Mouse (Mus musculus) olfactory bulb, adult 2 months (tissue): Measurements from ENCODE around the gene Dbn1.

Experiments used
- CTCF ChIP-seq: fragments of 200-500 bp; IDR thresholded peaks from 2 replicates; pipeline ENCODE4 v1.5.1; 2012; ENCODE audit warnings: low read depth, mild to moderate bottlenecking, low read length, moderate library complexity; ENCODE audit not compliant: insufficient read depth
- POLR2A ChIP-seq: fragments of 200-500 bp; IDR thresholded peaks from 2 replicates; pipeline ENCODE4 v1.6.1; 2012; ENCODE audit warnings: mild to moderate bottlenecking, low read depth, low read length, moderate library complexity; ENCODE audit not compliant: insufficient read depth

DNA sequence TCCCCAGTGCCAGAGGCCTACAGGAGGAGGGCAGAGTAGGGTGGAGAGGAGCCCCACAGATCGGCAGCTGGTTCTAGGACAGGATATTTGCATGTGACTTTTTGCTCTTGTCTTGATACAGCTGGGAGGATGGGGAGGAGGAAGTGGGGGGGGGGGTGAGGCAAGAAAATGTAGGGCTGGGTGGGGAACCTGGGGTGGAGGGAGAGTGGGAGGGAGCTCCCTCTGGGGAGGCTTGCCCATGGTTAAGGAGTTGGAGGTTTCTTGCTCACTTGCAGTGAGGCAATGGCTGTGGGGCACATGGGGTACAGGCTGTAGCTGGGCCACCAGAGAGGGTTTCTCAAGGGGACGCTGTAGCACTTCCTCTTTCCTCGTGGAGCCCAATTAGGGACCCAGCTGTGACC lies 40.4 kb downstream of the Dbn1 start:
- TF ChIP-seq CTCF (no peak), POLR2A (no peak)
